Mouse (Mus musculus) gastrocnemius, postnatal 10 days (tissue): ENCODE measurements around the gene Myl6. TPM values are rescaled to one million over a fixed set of nuclear protein-coding genes. Genes with fewer than 3 reads are reported as not detected.

ENCODE experiments used
- DNase-seq: peaks from one replicate; pipeline ENCODE4 v3.0.0; 2021; ENCODE audit warnings: mixed read lengths
- total RNA-seq, 2 experiments: library from RNA; stranded (reverse); gene quantifications; 2 replicates each; pipeline ENCODE4 v1.2.3; 2021

The Myl6 gene
- total RNA-seq, 2 experiments from 2014 or later: 305 to 356 TPM

DNA sequence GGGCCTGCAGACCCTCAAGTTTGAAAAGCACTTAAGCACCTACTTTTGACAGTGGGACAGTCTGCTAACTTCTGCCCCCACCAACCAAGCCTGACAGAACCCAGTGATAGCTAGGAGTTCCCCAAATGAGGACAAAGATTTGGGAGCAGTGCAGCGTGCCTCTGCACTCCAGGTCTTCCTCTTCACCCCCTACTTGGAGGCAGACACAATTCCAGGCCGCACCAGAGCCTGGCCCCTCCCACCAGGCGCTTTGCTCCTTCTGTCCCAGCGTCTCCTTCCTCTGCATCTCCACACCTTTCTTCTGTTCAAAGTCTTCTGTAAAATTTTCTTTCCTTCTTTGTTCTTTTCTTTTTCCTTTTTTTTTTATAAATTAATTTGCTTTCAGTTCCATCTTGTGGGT lies 4.2 kb downstream of the Myl6 start:
- DNase-seq: no peak

- DNase-seq: no peak
These were observed 4.6 kb downstream of the Myl6 start for GRCm38 (mm10) chr10:128489380-128489779.

DNA sequence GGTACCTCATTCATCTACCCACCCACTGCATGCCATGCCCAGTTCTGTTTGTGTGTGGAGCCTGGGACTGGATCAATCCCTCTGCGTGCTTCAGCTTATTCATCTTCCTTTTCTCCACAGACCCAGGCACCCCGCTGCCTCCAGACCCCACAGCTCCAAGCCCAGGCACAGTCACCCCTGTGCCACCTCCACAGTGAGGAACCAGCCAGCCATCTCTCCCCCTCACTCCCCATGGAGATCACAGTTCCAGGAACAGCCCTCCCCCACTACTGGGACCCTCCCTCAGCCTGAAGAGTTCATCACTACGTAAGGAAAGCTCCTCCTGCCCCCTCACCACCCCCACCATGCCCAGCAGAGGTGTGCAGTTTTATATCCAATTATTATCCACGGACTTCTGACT lies 5.2 kb downstream of the Myl6 start:
- no peak for DNase-seq

- DNase-seq: no peak
These were observed 5.9 kb downstream of the Myl6 start for GRCm38 (mm10) chr10:128487861-128488712.

- DNase-seq: no peak
These were observed 7.6 kb downstream of the Myl6 start for GRCm38 (mm10) chr10:128486370-128486769.

- no peak for DNase-seq
These were observed 19.6 kb downstream of the Myl6 start for GRCm38 (mm10) chr10:128474366-128474765.

GRCm38 (mm10) chr10:128460270-128460630 lies 33.7 kb downstream of the Myl6 start:
- no peak for DNase-seq

- peak; percentile 38 for DNase-seq
These were observed 34.3 kb downstream of the Myl6 start for GRCm38 (mm10) chr10:128459409-128460269.

GRCm38 (mm10) chr10:128458719-128459408 lies 35.1 kb downstream of the Myl6 start, which contains the start of gene Smarcc2:
Gene Smarcc2 (plus strand): TSS chr10:128459248.
- DNase-seq: peak; percentile 91

- DNase-seq: peak; percentile 92
These were observed 35.6 kb downstream of the Myl6 start for GRCm38 (mm10) chr10:128458348-128458718.

GRCm38 (mm10) chr10:128457676-128458075 lies 36.3 kb downstream of the Myl6 start:
- DNase-seq: no peak

- DNase-seq: peak; percentile 72
These were observed 38.7 kb downstream of the Myl6 start for GRCm38 (mm10) chr10:128455280-128455679.

GRCm38 (mm10) chr10:128454471-128454870 lies 39.5 kb downstream of the Myl6 start:
- no peak for DNase-seq

DNA sequence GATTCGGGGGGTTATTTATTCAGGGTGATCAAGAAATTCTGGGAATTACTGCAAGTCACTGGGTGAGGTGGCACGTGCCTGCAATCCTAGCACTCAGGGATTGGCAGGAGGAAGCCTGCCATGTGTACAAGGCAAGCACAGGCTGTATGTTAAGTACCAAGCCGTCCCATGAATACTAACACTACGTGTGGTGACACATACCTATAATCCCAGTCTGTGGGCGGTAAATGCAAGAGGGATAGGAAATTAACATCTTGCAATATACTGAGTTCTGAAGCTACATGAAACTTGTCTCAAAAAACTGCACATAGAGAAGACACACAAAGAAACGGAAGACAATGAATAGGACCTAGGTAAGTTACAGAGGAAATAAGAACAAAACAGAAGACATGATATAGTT lies 42.9 kb downstream of the Myl6 start:
- DNase-seq: no peak

GRCm38 (mm10) chr10:128445407-128445806 lies 48.5 kb downstream of the Myl6 start:
- no peak for DNase-seq

DNA sequence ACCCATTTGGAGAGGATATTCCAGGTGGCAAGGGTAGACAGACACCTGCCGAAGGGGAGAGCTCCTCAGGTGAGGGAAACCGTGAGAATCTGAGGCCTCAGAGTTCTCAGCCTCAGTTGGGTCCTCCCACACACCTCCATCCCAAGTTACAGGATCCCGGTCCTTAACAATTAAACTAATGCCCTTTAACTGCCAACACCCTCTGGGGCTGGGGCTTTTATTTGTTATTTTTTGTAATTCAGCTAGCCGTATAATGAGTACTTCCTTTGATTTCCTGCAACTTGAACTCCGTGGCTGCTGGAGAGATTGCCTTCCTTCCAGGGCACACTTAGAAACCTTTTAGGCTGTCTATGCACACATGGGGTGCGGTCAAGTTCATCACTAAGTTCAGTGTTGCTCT lies 49.6 kb downstream of the Myl6 start:
- no peak for DNase-seq

GRCm38 (mm10) chr10:128442718-128443117 lies 51.2 kb downstream of the Myl6 start:
- DNase-seq: no peak

- no peak for DNase-seq
These were observed 52.4 kb downstream of the Myl6 start for GRCm38 (mm10) chr10:128441324-128442119.
